Mouse (Mus musculus) stomach, postnatal 0 days (tissue): ENCODE measurements at regions not wholly inside any gene's neighbourhood (a gene's known extent, or its start where the extent isn't known, plus 50 kb on each side); places are given as distances from the start of the nearest gene placed in this dataset.
A peak's percentile ranks its signal among the peaks of the same experiment; 100 is the strongest.

Source experiments
- ATAC-seq: fragments of 200-750 bp; cut with Nextera tagmentation; 2 replicates; pipeline ENCODE4 v1.8.0; 2017; ENCODE audit not compliant: low FRiP score, low TSS enrichment
- DNase-seq: peaks from one replicate; pipeline ENCODE4 v3.0.0-alpha.2; 2016; ENCODE audit warnings: low spot score
- H3K27ac ChIP-seq: fragments of 300-500 bp; sonication (generic); replicated peaks from 2 replicates; pipeline ENCODE4 v1.5.1; 2014; ENCODE audit warnings: mild to moderate bottlenecking, control low read depth
- H3K27me3 ChIP-seq: fragments of 300-500 bp; sonication (generic); 2 replicates; pipeline ENCODE4 v1.6.1; 2014; ENCODE audit warnings: low read length; ENCODE audit not compliant: control insufficient read depth, insufficient read depth
- H3K36me3 ChIP-seq: fragments of 300-500 bp; sonication (generic); 2 replicates; pipeline ENCODE4 v1.6.1; 2014; ENCODE audit warnings: low read length, mixed read lengths; ENCODE audit not compliant: control insufficient read depth, insufficient read depth
- H3K4me1 ChIP-seq: fragments of 300-500 bp; sonication (generic); replicated peaks from 2 replicates; pipeline ENCODE4 v1.6.1; 2014; ENCODE audit warnings: antibody characterized with exemption; ENCODE audit not compliant: control insufficient read depth, insufficient read depth
- H3K4me2 ChIP-seq: fragments of 300-500 bp; sonication (generic); replicated peaks from 2 replicates; pipeline ENCODE4 v1.6.1; 2014; ENCODE audit warnings: low read depth, mild to moderate bottlenecking, control low read depth, moderate library complexity
- H3K4me3 ChIP-seq: fragments of 300-500 bp; sonication (generic); 2 replicates; pipeline ENCODE4 v1.5.1; 2014; ENCODE audit warnings: low read depth, low read length, control low read depth
- H3K9ac ChIP-seq: fragments of 300-500 bp; sonication (generic); 2 replicates; pipeline ENCODE4 v1.6.1; 2014; ENCODE audit warnings: mild to moderate bottlenecking, low read length, control low read depth, mixed read lengths
- H3K9me3 ChIP-seq: fragments of 300-500 bp; sonication (generic); 2 replicates; pipeline ENCODE4 v1.6.1; 2016; ENCODE audit warnings: low read length; ENCODE audit not compliant: control insufficient read depth
- CTCF ChIP-seq: IDR thresholded peaks from 2 replicates; pipeline ENCODE4 v1.5.1; 2016; ENCODE audit warnings: antibody characterized with exemption, low read depth, mild to moderate bottlenecking, moderate library complexity
- EP300 ChIP-seq: optimal IDR thresholded peaks from 2 replicates; pipeline ENCODE3; 2016; ENCODE audit warnings: antibody characterized with exemption
- WGBS: fragments of 180-500 bp; shearing (Covaris S2); extraction: QIAGEN DNeasy Blood & Tissue Kit; methylation state at CpG from one replicate; pipeline ENCODE4 v1.1.7; 2014; 5-methylcytosine and 5-hydroxymethylcytosine counted together

DNA sequence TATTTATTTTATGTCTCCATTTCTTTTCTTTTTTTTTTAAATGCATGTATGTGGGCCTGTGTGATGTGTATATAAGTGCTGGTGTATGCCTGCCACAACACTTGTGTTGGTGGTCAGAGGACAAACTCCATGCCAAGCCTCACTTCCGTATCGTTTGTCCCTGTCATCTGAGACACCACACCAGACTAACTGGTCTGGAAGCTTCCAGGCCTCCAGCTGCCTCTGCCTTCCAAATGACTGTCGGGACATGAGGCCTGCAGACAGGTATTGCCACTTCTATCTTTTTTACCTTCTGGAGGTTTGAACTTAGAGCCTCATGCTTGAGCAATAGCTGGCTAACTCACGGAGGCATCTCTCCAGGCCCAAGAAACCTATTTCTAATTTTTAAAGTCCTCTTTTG lies 318.3 kb downstream of the Foxo1 start:
- no peaks in the 10 kb centered on the region for H3K36me3 ChIP-seq
- H3K4me3 ChIP-seq: no peak overlapping the region
- H3K9ac ChIP-seq: no peak overlapping the region
- H3K27me3 ChIP-seq: no peaks in the 10 kb centered on the region
- no peaks in the 10 kb centered on the region for H3K9me3 ChIP-seq
- H3K4me2 ChIP-seq: no peak overlapping the region
- H3K4me1 ChIP-seq: no peaks in the 10 kb centered on the region
- WGBS: 79% methylated on average over 4 of the region's 4 CpGs
- no peak for ATAC-seq
- no peak overlapping the region for H3K27ac ChIP-seq
- TF ChIP-seq CTCF (no peak), EP300 (no peak)
- no peak for DNase-seq

GRCm38 (mm10) chr3:52579917-52580316 lies 311.8 kb downstream of the Foxo1 start:
- H3K36me3 ChIP-seq: no peaks in the 10 kb centered on the region
- H3K9ac ChIP-seq: no peak overlapping the region
- no peak overlapping the region for H3K4me2 ChIP-seq
- no peak for DNase-seq
- ATAC-seq: no peak
- 72% methylated on average over 3 of the region's 3 CpGs for WGBS
- no peak for TF ChIP-seq CTCF
- no peak for TF ChIP-seq EP300
- no peak overlapping the region for H3K4me3 ChIP-seq
- no peaks in the 10 kb centered on the region for H3K9me3 ChIP-seq
- H3K27me3 ChIP-seq: no peaks in the 10 kb centered on the region
- H3K4me1 ChIP-seq: 0 out of 2 replicates have a peak, but pooled peaks cover 3% of the 10 kb centered on the region
- no peak overlapping the region for H3K27ac ChIP-seq

DNA sequence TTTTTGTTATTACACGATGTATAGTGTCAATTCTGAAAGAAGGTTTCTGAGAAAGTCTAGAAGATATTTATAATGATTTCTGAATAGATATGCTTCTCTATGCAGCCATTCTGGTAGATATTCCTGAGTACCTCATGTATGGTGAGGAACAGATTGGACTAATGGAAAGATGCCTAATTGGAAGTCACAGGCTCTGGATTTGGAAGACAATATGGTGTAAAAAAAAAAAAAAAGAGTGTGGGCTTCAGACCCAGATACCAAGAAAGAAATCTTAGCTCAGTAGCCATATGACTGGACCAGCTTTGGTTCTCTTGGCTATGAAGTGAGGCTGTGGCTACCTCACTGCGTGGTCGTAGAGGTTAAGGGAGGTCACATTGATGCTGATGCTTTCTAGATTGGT lies 311.0 kb downstream of the Foxo1 start:
- H3K4me1 ChIP-seq: 0 out of 2 replicates have a peak, but pooled peaks cover 3% of the 10 kb centered on the region
- no peak overlapping the region for H3K4me2 ChIP-seq
- no peak overlapping the region for H3K27ac ChIP-seq
- DNase-seq (no peak), ATAC-seq (no peak)
- H3K9ac ChIP-seq: no peak overlapping the region
- WGBS: 91% methylated on average over 3 of the region's 3 CpGs
- no peaks in the 10 kb centered on the region for H3K27me3 ChIP-seq
- H3K4me3 ChIP-seq: no peak overlapping the region
- no peaks in the 10 kb centered on the region for H3K36me3 ChIP-seq
- no peaks in the 10 kb centered on the region for H3K9me3 ChIP-seq
- TF ChIP-seq CTCF: no peak
- TF ChIP-seq EP300: no peak

DNA sequence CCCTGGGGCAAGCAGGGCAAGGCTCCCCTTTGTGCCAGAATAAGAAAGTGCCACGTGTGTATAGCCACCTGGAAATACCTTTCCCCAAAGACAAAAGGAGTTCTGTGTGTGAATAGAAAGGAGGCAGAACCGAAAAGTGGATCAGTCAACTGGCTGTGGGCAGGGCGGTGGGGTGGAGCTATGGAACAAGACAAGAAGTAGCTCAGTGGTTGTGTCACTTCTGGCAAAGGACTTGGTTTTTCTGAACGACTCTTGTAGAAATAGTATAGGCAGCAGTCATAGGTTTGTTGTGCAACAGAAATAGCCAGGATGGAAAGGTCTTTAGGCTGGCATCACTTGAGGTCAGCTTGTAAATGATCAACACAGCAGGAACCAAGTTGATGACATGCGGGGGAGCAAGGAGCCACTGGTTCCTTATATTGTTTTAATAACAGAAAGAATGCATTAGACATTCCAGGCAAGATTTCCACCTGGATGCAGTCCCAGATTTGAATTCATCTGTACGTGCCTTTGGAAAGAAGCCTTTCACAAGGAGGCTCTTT lies 308.6 kb downstream of the Foxo1 start:
- Histone ChIP-seq H3K9me3 (no peaks in the 10 kb centered on the region), H3K4me1 (0 out of 2 replicates have a peak, but pooled peaks cover 3% of the 10 kb centered on the region), H3K4me2 (no peak overlapping the region), H3K36me3 (no peaks in the 10 kb centered on the region), H3K27me3 (no peaks in the 10 kb centered on the region), H3K4me3 (no peak overlapping the region), H3K9ac (no peak overlapping the region), H3K27ac (no peak overlapping the region)
- ATAC-seq (peak; percentile 91), DNase-seq (peak; percentile 46)
- WGBS: 45% methylated on average over 6 of the region's 6 CpGs
- TF ChIP-seq EP300 (no peak), CTCF (no peak)

- Histone ChIP-seq H3K4me3 (no peak overlapping the region), H3K4me2 (no peak overlapping the region), H3K9me3 (no peaks in the 10 kb centered on the region), H3K4me1 (0 out of 2 replicates have a peak, but pooled peaks cover 3% of the 10 kb centered on the region), H3K9ac (no peak overlapping the region), H3K36me3 (no peaks in the 10 kb centered on the region), H3K27ac (no peak overlapping the region), H3K27me3 (no peaks in the 10 kb centered on the region)
- no peak for DNase-seq
- no peak for ATAC-seq
- 82% methylated on average over 8 of the region's 8 CpGs for WGBS
- TF ChIP-seq CTCF (no peak), EP300 (no peak)
These were observed 307.2 kb downstream of the Foxo1 start for GRCm38 (mm10) chr3:52575237-52575798.

GRCm38 (mm10) chr3:52574341-52574740 lies 306.2 kb downstream of the Foxo1 start:
- no peak overlapping the region for H3K4me2 ChIP-seq
- H3K9ac ChIP-seq: no peak overlapping the region
- DNase-seq (no peak), ATAC-seq (no peak)
- no peaks in the 10 kb centered on the region for H3K36me3 ChIP-seq
- no peaks in the 10 kb centered on the region for H3K9me3 ChIP-seq
- H3K27ac ChIP-seq: no peak overlapping the region
- WGBS: 82% methylated on average over 6 of the region's 6 CpGs
- no peaks in the 10 kb centered on the region for H3K27me3 ChIP-seq
- no peak for TF ChIP-seq EP300
- no peak for TF ChIP-seq CTCF
- 0 out of 2 replicates have a peak, but pooled peaks cover 3% of the 10 kb centered on the region for H3K4me1 ChIP-seq
- H3K4me3 ChIP-seq: no peak overlapping the region
